Mouse (Mus musculus) intestine, embryonic 16.5 days (tissue): ENCODE measurements around the gene Lpp. TPM values are rescaled to one million over a fixed set of nuclear protein-coding genes. Genes with fewer than 3 reads are reported as not detected.

Experiments used
- ATAC-seq: fragments of 200-750 bp; cut with Nextera tagmentation; 2 replicates; pipeline ENCODE4 v1.8.0; 2017; ENCODE audit warnings: moderate TSS enrichment, moderate library complexity
- H3K27ac ChIP-seq: fragments of 300-500 bp; sonication (generic); 2 replicates; pipeline ENCODE4 v1.5.1; 2014; ENCODE audit warnings: mild to moderate bottlenecking, low read length
- H3K27me3 ChIP-seq: fragments of 300-500 bp; sonication (generic); replicated peaks from 2 replicates; pipeline ENCODE4 v1.6.1; 2014; ENCODE audit warnings: low read length, control low read depth, mixed read lengths; ENCODE audit not compliant: control insufficient read depth, insufficient read depth
- H3K36me3 ChIP-seq: fragments of 300-500 bp; sonication (generic); 2 replicates; pipeline ENCODE4 v1.6.1; 2014; ENCODE audit warnings: low read length, control low read depth; ENCODE audit not compliant: control insufficient read depth, insufficient read depth
- H3K4me1 ChIP-seq: fragments of 300-500 bp; sonication (generic); 2 replicates; pipeline ENCODE4 v1.6.1; 2014; ENCODE audit warnings: low read length, control low read depth, mixed read lengths; ENCODE audit not compliant: control insufficient read depth, insufficient read depth
- H3K4me2 ChIP-seq: fragments of 300-500 bp; sonication (generic); 2 replicates; pipeline ENCODE4 v1.6.1; 2014; ENCODE audit warnings: low read depth, low read length, control low read depth
- H3K4me3 ChIP-seq: fragments of 300-500 bp; sonication (generic); 2 replicates; pipeline ENCODE4 v1.5.1; 2014; ENCODE audit warnings: mild to moderate bottlenecking, low read length
- H3K9ac ChIP-seq: fragments of 300-500 bp; sonication (generic); 2 replicates; pipeline ENCODE4 v1.6.1; 2014; ENCODE audit warnings: low read depth, low read length
- H3K9me3 ChIP-seq: fragments of 300-500 bp; sonication (generic); 2 replicates; pipeline ENCODE4 v1.6.1; 2016; ENCODE audit warnings: low read length, control low read depth; ENCODE audit not compliant: control insufficient read depth
- WGBS: fragments of 180-500 bp; shearing (Covaris S2); extraction: QIAGEN DNeasy Blood & Tissue Kit; methylation state at CpG from one replicate; pipeline ENCODE4 v1.1.7; 2014; 5-methylcytosine and 5-hydroxymethylcytosine counted together
- polyA plus RNA-seq: library from polyadenylated mRNA; unstranded; fragments of >200 nt; fragmentation: Nextera tagmentation; extraction: Ambion mirVana; gene quantifications from 2 replicates; pipeline ENCODE4 v1.2.1, GENCODE M21; 2015

The Lpp gene
- polyA plus RNA-seq, 1 experiment from 2014 or later, result 64.7 TPM

GRCm38 (mm10) chr16:24561602-24562001 lies 168.3 kb downstream of the Lpp start:
- no peak overlapping the region for H3K4me3 ChIP-seq
- no peaks in the 10 kb centered on the region for H3K9me3 ChIP-seq
- no peak overlapping the region for H3K9ac ChIP-seq
- no peaks in the 10 kb centered on the region for H3K36me3 ChIP-seq
- 82% methylated on average over 4 of the region's 4 CpGs for WGBS
- H3K4me2 ChIP-seq, result no peak overlapping the region
- H3K27me3 ChIP-seq, result no peaks in the 10 kb centered on the region
- H3K27ac ChIP-seq, result no peak overlapping the region
- H3K4me1 ChIP-seq, result peaks cover 9% of the 10 kb centered on the region; the same call in 1 of the 2 replicates
- ATAC-seq, result no peak

GRCm38 (mm10) chr16:24565311-24565710 lies 172.0 kb downstream of the Lpp start:
- ATAC-seq, result no peak
- Histone ChIP-seq H3K27ac (no peak overlapping the region), H3K4me1 (peaks cover 13% of the 10 kb centered on the region; the same call in 1 of the 2 replicates), H3K27me3 (no peaks in the 10 kb centered on the region), H3K9me3 (no peaks in the 10 kb centered on the region), H3K9ac (no peak overlapping the region), H3K4me2 (no peak overlapping the region), H3K4me3 (no peak overlapping the region), H3K36me3 (no peaks in the 10 kb centered on the region)
- 82% methylated on average over 7 of the region's 7 CpGs for WGBS

GRCm38 (mm10) chr16:24566277-24566676 lies 173.0 kb downstream of the Lpp start:
- H3K9ac ChIP-seq, result no peak overlapping the region
- 34% methylated on average over 3 of the region's 3 CpGs for WGBS
- ATAC-seq, result peak; percentile 96
- no peaks in the 10 kb centered on the region for H3K36me3 ChIP-seq
- H3K9me3 ChIP-seq, result no peaks in the 10 kb centered on the region
- no peaks in the 10 kb centered on the region for H3K27me3 ChIP-seq
- no peak overlapping the region for H3K27ac ChIP-seq
- H3K4me2 ChIP-seq, result no peak overlapping the region
- peaks cover 13% of the 10 kb centered on the region; the same call in 1 of the 2 replicates for H3K4me1 ChIP-seq
- H3K4me3 ChIP-seq, result no peak overlapping the region

GRCm38 (mm10) chr16:24567562-24567961 lies 174.3 kb downstream of the Lpp start:
- Histone ChIP-seq H3K4me2 (no peak overlapping the region), H3K36me3 (no peaks in the 10 kb centered on the region), H3K4me3 (no peak overlapping the region), H3K27ac (no peak overlapping the region), H3K27me3 (no peaks in the 10 kb centered on the region), H3K4me1 (peaks cover 13% of the 10 kb centered on the region; the same call in 1 of the 2 replicates), H3K9ac (no peak overlapping the region), H3K9me3 (no peaks in the 10 kb centered on the region)
- no peak for ATAC-seq
- 87% methylated on average over 3 of the region's 3 CpGs for WGBS

DNA sequence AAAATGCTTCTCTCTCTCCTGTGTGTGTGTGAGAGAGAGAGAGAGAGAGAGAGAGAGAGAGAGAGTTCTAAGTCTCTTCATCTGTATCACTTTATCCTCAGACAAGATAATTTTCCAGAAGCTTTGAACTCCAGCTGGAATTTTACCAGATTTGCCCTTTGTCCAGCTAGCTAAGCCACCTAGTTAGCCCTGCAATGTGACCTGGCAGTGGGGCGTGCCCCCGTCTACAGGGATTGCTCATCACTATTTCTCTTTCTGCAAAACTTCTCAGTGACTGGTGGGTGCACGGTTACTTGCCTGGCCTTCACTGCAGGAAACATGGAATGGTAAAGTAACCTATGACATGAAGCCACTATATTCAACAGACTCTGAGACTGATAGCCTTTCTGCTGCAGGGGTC lies 174.8 kb downstream of the Lpp start:
- Histone ChIP-seq H3K4me1 (peaks cover 13% of the 10 kb centered on the region; the same call in 1 of the 2 replicates), H3K27ac (no peak overlapping the region), H3K4me2 (no peak overlapping the region), H3K9ac (no peak overlapping the region), H3K4me3 (no peak overlapping the region), H3K27me3 (no peaks in the 10 kb centered on the region), H3K9me3 (no peaks in the 10 kb centered on the region), H3K36me3 (no peaks in the 10 kb centered on the region)
- 61% methylated on average over 3 of the region's 3 CpGs for WGBS
- no peak for ATAC-seq

DNA sequence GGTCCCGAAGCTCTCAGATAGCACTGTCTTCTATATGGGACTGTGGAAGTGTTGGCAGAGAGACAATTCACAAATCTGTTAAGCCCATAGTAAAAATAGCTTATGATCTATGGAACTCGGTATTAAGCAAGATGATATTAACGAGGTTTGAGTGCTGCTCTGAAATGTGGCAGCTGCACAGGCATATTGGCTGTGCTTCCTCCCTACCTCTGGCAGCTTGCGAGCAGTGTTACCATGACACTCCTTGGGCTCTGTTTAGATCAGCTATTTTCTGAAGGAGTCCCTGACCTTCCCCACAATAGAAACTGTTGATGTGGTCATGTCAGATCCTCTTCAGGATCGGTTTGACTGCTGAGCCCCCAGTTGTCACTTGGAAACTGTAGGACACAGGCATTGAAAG lies 176.4 kb downstream of the Lpp start:
- no peak for ATAC-seq
- 76% methylated on average over 5 of the region's 5 CpGs for WGBS
- Histone ChIP-seq H3K9me3 (no peaks in the 10 kb centered on the region), H3K27ac (no peak overlapping the region), H3K4me3 (no peak overlapping the region), H3K27me3 (no peaks in the 10 kb centered on the region), H3K4me1 (peaks cover 13% of the 10 kb centered on the region; the same call in 1 of the 2 replicates), H3K9ac (no peak overlapping the region), H3K4me2 (no peak overlapping the region), H3K36me3 (no peaks in the 10 kb centered on the region)

- Histone ChIP-seq H3K27me3 (no peaks in the 10 kb centered on the region), H3K9me3 (no peaks in the 10 kb centered on the region), H3K27ac (no peak overlapping the region), H3K9ac (no peak overlapping the region), H3K4me2 (no peak overlapping the region), H3K36me3 (no peaks in the 10 kb centered on the region), H3K4me1 (no peaks in the 10 kb centered on the region), H3K4me3 (no peak overlapping the region)
- ATAC-seq, result no peak
- 88% methylated on average over 2 of the region's 2 CpGs for WGBS
These were observed 183.7 kb downstream of the Lpp start for GRCm38 (mm10) chr16:24576999-24577398.

DNA sequence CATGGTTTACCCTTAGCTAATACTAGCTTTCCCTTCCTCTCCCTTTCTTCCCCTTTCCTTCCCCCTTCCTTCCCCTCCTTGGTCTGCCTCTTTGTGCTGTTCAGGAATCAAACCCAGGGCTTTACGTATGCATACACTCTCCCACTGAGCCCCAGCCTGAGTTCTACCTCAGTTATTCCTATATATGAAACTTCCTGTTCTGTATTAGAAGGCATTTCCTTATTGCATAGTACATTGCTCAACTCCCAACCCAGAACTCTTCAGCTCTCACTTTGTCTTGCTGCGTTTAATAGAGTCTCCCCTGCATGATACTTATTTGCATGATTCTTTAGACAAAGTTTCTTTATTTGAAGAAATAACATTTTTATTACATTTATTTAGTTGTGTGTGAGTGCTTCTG lies 184.5 kb downstream of the Lpp start:
- Histone ChIP-seq H3K27ac (no peak overlapping the region), H3K27me3 (no peaks in the 10 kb centered on the region), H3K9me3 (no peaks in the 10 kb centered on the region), H3K36me3 (no peaks in the 10 kb centered on the region), H3K9ac (no peak overlapping the region), H3K4me3 (no peak overlapping the region), H3K4me2 (no peak overlapping the region), H3K4me1 (no peaks in the 10 kb centered on the region)
- WGBS, result 80% methylated on average over 2 of the region's 2 CpGs
- ATAC-seq, result peak; percentile 72; the same call in 1 of the 2 replicates

GRCm38 (mm10) chr16:24582847-24583246 lies 189.5 kb downstream of the Lpp start:
- WGBS, result 92% methylated on average over 2 of the region's 2 CpGs
- no peak overlapping the region for H3K4me2 ChIP-seq
- no peak for ATAC-seq

GRCm38 (mm10) chr16:24593535-24593934 lies 200.2 kb downstream of the Lpp start:
- no peak overlapping the region for H3K9ac ChIP-seq
- no peaks in the 10 kb centered on the region for H3K9me3 ChIP-seq
- H3K27ac ChIP-seq, result no peak overlapping the region
- no peak overlapping the region for H3K4me2 ChIP-seq
- 76% methylated on average over 4 of the region's 4 CpGs for WGBS
- no peaks in the 10 kb centered on the region for H3K27me3 ChIP-seq
- H3K36me3 ChIP-seq, result no peaks in the 10 kb centered on the region
- no peaks in the 10 kb centered on the region for H3K4me1 ChIP-seq
- no peak for ATAC-seq
- H3K4me3 ChIP-seq, result no peak overlapping the region

More at GRCm38 (mm10) chr16:24582847-24583246, 189.5 kb downstream of the Lpp start:
- H3K27ac ChIP-seq, result no peak overlapping the region
- H3K9ac ChIP-seq, result no peak overlapping the region
- no peak overlapping the region for H3K4me3 ChIP-seq
- no peaks in the 10 kb centered on the region for H3K27me3 ChIP-seq
- H3K36me3 ChIP-seq, result no peaks in the 10 kb centered on the region
- H3K4me1 ChIP-seq, result no peaks in the 10 kb centered on the region
- no peaks in the 10 kb centered on the region for H3K9me3 ChIP-seq
